Mouse (Mus musculus) layer of hippocampus, postnatal 10 days (tissue): ENCODE measurements at regions not wholly inside any gene's neighbourhood (a gene's known extent, or its start where the extent isn't known, plus 50 kb on each side); places are given as distances from the start of the nearest gene placed in this dataset.
"Not testable (repeated sequence)": the region's sequence is repeated elsewhere in the genome, so short reads cannot be mapped to it uniquely, and the experiment has no call there.

Source experiments
- DNase-seq, 2 experiments: peaks; one replicate each; pipeline ENCODE4 v3.0.0; 2021; ENCODE audit warnings: low spot score in 2 of 2

DNA sequence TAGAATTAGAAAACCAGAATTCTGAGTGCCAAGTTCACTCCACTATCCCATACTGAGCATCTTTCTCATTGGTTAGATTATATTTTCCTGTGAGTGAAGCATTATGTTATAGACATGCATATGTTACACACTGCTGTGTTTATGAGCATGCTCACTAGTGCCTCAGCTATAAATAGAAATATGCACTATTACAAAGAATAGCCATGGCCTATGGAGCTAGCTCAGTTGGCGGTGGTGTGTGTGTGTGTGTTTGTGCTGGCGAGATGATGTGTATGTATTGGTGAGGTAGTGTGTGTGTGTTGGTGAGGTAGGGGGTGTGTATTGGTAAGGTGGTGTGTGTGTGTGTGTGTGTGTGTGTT, 106.2 kb downstream of the Sec31a start:
- DNase-seq: no peak

DNA sequence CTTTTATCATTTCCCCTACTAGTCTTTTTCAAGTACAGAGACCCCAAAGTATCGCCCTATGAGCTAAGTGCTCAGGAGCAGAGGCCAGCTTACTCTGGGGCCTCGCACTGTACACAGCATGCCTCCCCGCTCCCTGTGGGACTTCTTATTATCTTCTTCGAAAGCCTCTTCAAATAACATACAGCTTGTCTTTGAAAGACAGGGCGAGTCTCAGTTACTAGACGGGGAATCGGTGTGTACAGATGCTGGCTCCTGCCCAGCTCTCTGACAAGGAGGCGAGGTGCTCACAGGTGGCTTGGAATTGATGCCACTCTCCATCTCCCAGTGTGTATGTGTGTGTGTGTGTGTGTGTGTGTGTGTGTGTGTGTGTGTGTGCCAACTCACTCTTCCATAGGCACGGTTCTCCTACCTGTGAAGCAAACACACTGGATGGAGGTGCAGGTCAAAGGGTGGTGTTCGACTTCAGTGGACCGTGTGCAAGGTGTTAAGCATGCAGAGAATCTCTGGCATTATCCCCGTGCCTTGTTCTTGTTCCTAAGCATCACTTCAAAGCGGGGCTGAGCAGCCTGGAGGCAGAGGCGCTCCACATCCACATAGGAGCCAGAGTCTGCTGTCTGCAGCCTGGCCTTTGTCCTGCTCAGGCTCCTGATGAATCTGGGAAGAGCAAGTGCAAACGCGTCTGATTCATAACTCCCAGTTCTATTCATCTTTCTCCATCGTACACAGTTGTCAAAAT, 106.8 kb downstream of the Sec31a start:
- no peak for DNase-seq

DNA sequence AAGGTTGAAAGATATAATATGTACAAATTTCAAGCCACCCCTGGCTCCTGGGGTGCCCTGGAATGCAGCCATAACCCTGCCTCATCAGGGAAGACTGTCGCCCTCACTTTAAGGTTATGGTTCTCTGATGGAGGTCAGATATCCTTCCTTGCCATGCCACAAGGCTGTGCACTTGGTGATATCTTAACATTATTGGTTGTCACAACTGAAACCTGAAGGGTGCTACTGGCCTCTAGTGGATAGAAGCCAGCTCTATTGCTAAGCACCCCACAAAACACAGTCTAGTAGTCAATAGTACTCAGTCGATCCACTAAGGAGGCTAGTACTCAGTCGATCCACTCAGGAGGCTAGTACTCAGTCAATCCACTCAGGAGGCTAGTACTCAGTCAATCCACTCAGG, 111.6 kb downstream of the Sec31a start:
- DNase-seq: peak in 1 of 2 experiments; percentile 32

DNA sequence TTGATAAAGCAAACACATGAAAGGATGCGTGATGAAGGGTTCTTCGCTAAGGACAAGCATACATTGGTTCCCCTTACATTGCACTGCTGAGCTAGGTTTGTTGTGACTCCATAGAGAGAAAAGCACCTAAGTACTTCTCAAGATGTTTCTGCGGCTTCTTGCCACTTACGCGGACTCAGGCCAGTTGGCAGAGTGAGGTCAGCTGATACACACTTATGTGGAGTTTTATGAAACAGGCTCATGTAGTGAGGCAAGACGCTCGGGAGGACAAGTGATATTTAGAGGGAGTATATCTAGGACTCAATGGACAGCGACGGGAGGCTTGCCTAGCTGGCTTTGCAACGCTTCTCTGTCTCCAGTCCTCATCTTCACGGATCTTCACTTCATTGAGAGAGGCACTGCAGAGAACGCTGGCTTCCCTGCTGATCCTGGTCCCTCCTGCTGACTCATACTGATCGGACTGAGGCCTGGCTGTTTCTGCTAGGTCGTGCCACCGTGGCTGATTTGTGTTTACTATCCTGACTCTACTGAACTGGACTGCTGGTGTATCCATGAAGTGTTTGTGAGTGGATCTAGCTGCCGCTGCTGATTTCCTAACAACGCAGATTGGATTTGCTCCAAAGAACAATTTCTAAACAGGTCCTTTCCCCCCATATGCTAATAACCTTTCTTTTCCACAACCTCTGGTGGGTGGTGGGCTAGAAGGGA, 113.8 kb downstream of the Sec31a start:
- no peak for DNase-seq

DNA sequence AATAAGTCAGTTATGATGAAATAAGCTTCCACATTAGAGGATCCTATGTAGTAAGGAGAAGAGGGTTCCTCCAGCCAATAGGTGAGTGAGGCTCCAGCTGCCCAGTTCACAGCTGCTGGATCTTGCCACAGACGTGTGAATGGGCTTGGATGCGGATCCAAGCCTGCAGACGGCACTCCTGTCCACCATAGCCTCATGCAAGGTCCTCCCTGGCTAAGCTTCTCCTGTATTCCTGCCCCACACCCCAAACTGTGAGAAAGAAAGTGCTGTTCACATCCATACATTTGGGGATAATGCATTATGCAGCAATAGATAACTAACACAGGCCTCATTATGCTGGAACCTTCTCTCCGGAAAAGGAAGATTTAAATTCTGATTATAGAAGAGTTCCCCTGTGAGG, 116.9 kb downstream of the Sec31a start:
- DNase-seq: no peak

DNA sequence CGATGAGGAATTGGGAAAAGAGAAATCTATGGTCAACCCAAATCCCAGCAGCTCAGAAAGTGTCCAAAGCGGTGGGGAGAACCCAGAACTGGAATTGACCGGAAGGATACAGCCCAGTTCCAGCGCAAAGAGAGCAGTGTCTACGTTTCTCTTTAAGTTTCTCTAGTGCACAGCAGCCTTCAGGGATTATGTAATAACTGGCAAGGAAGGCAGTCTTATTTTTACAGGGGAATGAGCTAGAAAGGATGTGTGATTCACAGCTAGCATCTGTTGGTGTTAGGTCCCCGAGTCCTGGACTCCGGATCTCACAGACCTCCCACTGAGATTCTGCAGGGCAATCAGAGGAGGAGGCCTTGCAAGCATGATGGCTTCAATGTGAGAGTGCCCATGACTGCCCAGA, 121.8 kb downstream of the Sec31a start:
- no peak for DNase-seq

DNA sequence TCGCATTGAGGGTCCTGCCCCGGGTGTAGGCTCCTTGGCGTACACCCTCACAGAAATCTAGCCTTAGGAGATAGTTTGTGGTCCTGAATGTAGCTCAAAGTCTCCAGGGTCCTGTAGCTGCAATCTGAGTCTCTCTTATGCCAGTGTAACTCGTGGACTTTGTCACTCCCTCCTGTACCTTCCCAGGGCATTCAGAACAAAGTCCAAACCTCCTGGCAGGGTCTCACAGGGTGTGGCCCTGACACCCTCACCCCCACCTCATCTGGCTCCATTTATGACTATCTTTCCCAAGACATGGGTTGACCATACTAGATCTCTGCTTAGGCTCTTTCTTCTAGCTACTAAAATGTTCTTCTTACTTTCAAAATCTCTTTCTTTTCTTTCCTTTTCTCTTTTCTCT, 120.6 kb upstream of the Tmem150c start:
- no peak for DNase-seq

DNA sequence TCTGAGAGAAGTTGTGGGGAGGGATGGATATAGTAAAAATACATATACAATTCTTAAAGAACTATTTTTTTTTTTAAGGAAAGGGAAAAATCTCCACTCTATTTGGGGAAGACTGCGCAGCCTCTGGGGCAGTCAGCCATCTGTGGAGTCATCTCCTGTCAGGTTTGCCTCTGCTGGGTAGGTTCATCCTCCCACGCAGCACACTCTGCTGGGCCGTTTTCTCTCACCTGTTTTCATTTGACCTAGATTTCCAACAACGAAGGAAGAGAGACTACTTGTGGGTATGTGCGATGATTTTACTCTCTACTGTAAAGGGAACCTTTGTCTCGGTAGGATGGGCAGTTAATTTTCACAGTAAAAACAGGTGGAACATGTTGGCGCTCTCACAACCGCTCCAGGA, 119.9 kb upstream of the Tmem150c start:
- DNase-seq: no peak

DNA sequence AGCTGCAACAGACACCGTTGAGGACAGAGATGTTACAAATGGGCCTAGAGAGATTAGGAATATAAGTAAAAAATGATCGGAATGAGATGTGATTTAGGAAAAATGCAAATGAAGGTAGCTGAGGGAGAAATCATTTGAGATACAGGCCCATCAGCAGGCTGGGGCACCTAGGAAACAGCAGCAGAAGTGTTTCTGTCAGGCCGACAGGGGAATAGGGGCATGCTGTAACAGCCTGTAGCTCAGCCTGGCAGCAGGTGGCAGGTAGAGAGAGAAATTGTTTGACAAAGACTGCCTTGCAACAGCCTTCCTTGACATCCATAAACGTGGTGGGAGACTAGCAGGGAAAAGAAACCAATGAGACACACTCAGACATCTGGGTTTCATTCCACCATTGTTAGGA, 115.1 kb upstream of the Tmem150c start:
- DNase-seq: no peak

DNA sequence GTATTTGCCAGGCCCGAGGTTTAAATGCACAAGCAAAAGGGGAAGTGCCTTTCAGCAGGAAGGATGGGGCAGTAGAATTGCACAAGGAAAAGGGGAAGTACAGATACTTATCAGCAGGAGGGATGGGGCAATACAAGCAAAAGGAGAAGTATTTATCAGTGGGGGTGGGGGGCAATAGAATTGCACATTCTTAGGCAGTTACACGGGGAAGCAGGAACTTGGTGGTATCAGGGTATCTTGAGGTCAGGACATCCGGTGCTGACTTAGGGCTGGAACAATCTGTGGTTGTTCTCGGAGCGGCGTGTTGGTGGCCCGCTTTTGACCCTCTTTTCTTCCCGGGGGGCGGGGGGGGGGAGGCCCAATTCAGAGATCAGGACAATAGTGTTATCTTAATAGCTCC, 112.4 kb upstream of the Tmem150c start:
- DNase-seq: not testable (repeated sequence)

DNA sequence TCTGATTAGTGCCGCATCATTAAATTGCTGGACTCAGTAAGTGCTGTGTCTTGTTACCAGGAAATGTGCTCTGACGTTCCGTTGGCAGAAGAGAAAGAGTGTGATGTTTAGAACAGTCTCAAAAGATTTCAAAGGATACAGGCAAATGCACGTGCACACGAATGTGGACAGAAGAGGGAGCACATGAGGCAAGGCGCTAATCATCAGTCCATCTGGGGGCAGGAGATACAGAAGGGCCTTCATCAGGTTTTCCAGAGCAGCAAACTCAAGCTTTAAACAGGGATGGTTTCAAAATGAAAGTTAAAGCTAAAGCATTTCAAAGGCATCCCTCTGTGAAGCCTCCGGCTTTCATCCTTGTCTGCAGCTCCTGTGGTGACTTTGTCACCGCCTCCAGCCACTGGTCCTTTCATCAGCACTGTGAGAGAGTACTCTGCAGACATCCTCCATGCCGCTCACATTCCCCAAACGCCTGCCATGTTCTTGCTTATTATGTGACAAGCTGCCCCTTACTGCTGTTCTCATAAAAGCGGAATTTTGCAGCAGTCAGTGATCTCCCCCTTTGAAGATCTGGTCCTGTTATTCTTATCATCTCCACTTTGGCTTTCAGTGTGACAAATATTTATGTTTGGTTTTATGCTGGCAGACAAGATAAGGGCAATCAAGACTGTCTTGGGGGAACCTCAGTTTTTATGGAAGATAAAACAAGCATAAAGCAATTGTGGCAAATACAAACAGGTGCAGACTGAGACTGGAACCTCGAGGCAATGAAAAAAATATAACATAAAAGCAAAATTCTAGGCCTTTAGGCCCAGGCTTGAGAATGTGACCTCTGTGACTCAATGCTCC, 111.5 kb upstream of the Tmem150c start:
- DNase-seq: no peak

DNA sequence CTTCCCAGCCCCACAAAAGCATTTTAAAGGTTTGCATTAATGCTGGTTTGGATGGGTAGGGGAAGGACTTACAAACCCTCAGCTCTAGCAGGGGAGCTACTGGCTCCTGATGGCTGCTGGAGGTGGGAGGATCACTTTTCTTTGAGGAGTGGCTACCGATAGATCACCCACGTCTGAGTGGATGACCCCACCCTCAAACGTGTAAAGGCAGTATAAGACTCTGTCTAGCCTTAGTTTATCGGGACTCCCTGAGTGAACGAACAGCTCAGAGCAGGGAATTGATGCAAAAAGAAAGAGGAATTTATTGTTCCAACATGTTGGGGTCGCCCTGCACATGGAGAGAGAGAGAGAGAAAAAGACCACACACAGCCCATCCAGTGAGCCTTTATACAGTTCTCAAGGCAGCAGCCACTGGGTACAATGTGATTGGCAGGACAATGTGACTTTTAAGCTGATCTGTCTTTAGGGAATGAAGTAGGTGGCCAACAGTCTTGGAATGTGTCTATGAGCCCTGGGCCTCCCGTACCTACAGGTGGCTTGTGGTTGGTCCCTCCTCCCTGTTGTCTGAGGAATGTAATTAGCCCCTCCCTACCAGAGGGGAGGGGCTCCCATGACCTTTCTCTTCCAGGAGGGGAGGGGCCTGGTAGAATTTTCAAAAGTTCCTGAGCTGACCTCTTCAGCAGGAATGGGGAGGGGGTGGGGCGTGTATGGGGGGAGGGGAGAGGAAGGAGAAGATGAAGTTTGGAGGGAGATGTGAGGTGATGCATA, 108.7 kb upstream of the Tmem150c start:
- no peak for DNase-seq

DNA sequence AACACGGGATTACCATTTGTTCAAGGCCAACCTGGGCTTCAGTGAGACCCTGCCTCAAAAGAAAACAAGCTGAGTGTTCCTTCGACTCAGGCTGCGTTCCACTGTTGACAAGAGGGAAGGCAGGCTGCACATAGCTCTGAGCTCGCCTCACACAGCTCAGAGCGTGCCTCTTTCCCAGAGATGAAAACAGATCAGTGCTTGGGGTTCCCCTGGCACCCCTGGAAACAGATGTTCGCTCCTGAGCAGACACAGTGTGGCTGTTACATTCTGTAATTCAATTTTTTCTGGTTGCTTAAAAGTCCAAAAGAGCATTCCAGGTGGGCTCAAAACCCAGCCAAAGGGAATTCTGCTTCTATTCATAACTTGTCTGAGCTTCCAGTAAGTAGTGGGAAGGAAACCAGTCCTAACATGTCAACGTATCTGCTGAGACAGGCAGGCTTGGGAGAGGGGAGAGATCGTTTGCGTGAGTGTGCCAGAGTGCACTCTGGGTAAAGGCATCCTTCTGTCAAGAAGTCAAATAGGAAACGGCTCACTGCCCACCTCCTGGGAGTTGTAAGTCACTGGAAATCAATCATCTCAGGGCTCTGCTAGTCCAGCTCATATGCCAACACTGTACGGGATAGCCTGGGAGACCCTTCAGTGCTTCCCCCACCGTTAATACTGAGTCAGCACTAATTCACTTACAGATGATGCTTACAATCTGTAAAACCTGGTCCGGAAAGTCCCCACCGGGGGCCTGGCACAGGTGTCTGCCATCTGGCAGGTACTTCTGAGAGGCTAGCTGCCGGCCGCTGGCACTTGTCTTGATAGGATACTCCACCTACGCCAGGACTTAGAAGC, 107.3 kb upstream of the Tmem150c start:
- DNase-seq: no peak

DNA sequence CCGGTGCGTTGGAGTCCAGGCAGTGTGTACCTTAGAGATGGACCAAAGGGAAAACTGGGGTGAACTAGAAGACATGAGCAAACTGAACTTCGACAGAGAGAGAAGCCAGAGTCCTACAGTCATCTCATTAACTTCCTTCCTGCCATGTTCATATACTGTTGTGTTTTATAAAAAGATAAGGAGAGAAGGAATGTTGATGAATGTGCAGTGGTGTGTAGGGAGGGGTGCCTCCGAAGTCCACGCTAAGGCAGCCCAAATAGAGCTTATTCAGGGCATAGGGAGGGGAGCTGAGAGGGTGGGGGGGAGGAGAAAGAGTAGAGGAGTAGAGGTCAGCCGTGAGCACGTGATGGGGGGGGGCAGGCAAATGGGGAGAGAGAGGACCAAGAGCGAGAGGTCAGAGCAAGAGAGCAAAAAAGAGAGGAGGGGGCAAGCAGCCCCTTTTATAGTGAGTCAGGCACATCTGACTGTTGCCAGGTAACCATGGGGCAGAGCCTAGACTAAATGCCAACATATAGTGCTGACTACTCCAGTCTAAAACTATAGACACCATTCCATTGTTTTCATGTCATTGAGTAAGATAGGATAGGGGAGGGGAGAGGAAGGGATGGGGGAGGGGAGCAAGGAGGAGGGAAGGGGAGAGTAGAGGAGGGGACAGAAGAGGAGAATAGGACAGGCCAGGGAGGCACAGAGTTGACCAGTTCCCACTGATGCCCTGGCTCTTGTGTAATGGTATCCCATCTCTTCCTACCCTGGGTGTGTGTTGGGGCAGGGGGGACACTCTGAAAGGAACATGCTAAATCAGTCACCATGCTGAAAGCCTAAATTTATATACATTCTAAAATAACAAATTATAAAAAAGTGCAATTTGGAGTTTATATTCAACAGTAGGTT, 100.4 kb upstream of the Tmem150c start:
- no peak for DNase-seq

DNA sequence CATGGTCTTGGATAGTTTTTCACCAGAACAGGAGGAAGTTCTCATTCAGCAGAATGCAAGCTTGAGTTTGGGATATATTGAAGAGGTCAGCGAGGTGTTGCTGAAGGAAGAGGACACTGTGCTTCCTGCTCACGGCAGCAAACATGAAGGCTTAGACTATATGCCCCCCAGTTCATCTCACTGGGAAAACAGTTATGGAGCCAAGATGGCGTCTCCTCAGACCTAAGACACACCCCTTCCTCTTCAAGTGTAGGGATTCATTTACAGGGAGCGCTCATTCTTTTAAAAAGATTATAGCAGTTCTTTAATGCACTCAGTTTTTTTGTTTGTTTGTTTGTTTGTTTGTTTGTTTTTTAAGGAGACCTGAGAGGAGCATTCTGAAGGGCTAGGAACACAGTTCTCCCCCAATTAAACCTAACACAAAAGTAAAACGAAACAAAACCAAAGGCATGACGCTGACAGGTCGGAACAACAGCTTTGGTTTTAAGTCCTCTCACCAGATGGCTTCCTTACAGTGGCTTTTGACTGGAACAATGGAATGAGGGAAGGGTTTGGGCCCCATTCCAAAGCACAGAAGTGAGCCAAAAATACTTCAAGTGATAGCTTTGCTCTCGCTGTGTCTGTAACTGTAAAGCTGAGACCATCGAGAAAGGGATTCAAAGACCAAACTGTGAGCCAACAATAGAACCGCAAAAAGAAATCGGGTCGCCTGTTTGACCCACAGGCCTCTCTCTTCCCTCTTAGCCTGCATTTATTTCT, 99.5 kb upstream of the Tmem150c start:
- no peak for DNase-seq

DNA sequence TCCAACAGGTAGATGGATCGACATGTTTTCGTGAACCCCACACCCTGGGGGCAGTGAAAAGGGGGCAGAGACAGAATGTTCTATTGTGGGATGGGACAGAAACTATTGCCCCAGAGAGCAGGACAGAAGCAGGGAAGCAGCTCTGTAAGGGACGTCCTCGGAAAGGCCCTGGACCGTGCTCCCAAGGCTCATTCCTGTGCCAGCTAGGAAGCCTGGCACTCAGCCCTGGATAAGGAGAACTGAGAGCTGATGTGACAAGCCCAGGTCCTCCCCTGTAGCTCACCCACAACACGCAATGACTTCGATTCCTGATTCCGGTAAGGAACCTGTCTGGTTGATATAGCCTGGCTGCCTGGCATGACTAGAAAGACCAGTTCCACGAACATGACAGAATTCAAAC, 95.7 kb upstream of the Tmem150c start:
- DNase-seq: no peak

DNA sequence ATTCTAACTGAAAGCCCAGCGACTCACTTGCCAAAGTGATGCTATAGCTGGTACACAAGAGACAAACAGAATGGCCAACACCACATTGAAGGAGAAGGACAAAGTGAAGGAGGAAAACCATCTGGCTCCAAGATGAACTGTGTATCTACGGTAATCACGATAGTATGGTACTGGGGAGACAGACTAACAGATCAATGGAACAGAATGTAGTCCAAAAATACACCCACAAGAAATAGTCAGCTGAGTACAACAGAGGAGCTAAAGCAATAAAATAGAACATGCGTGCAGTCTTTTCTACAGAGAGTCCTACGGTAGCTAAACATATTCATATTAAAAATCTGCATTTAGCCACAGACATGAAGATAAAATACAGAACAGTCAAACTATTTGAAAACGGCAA, 92.4 kb upstream of the Tmem150c start:
- DNase-seq: no peak

DNA sequence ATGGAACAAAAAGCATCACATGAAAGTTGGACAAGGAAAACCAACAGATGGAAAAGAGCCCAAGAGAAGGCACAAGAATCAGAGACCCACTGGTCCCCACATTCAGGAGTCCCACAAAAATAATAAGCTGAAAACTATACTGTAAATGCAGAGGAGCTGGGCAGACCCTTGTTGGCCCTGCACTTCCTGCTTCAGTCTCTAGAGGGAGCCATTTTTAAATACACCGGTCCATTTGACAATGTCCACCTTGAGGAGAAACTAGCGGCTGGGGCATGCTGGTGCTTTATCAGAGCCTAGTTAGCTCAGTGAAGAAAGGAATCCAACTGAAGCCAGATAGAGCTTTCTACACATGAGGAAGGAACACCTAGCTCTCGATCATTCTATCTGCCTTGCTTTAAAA, 90.1 kb upstream of the Tmem150c start:
- DNase-seq: no peak

DNA sequence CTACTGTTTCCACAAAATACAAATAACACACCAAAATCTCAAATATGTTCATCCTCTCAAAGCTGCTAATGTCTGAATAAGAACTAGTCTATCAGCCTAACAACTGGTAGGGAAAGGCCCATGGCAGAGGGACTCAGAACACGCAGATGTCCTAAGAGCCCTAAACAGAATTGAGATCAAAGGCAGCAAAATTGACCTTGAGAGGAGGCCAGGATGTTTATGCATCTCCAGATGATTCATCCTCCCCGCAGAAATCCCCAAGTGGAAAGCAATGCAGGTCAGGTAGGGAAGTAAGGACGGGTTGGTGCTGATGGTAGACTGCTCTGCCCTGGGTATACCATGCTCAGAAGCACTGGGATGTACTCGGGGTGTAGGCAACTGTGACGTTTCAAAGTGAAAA, 89.0 kb upstream of the Tmem150c start:
- no peak for DNase-seq
